Mouse (Mus musculus) midbrain, embryonic 11.5 days (tissue): ENCODE data around the gene Brca2. TPM values are rescaled to one million over a fixed set of nuclear protein-coding genes. Genes with fewer than 3 reads are reported as not detected.
A peak's percentile ranks its signal among the peaks of the same experiment; 100 is the strongest.

Source experiments
- ATAC-seq: fragments of 200-750 bp; cut with Nextera tagmentation; 2 replicates; pipeline ENCODE4 v1.8.0; 2017; ENCODE audit warnings: moderate TSS enrichment, moderate library complexity; ENCODE audit not compliant: low FRiP score
- DNase-seq: peaks from one replicate; pipeline ENCODE4 v3.0.0; 2015; ENCODE audit warnings: low spot score; ENCODE audit errors: missing footprints
- H3K27ac ChIP-seq: fragments of 300-500 bp; sonication (generic); 2 replicates; pipeline ENCODE4 v1.5.1; 2014; ENCODE audit warnings: low read depth, low read length
- H3K27me3 ChIP-seq: fragments of 300-500 bp; sonication (generic); 2 replicates; pipeline ENCODE4 v1.6.1; 2014; ENCODE audit warnings: mild to moderate bottlenecking, low read length, moderate library complexity, mixed read lengths; ENCODE audit not compliant: control insufficient read depth, insufficient read depth
- H3K36me3 ChIP-seq: fragments of 300-500 bp; sonication (generic); 2 replicates; pipeline ENCODE4 v1.6.1; 2014; ENCODE audit warnings: mild to moderate bottlenecking, low read length, moderate library complexity, mixed read lengths; ENCODE audit not compliant: control insufficient read depth, insufficient read depth
- H3K4me1 ChIP-seq: fragments of 300-500 bp; sonication (generic); 2 replicates; pipeline ENCODE4 v1.6.1; 2014; ENCODE audit warnings: low read length; ENCODE audit not compliant: control insufficient read depth, insufficient read depth
- H3K4me2 ChIP-seq: fragments of 300-500 bp; sonication (generic); 2 replicates; pipeline ENCODE4 v1.6.1; 2014; ENCODE audit warnings: mild to moderate bottlenecking, moderate library complexity
- H3K4me3 ChIP-seq: fragments of 300-500 bp; sonication (generic); 2 replicates; pipeline ENCODE4 v1.5.1; 2014; ENCODE audit warnings: low read depth, low read length
- H3K9ac ChIP-seq: fragments of 300-500 bp; sonication (generic); 2 replicates; pipeline ENCODE4 v1.6.1; 2014; ENCODE audit warnings: low read length
- H3K9me3 ChIP-seq: fragments of 300-500 bp; sonication (generic); 2 replicates; pipeline ENCODE4 v1.6.1; 2016; ENCODE audit warnings: low read length; ENCODE audit not compliant: control insufficient read depth
- WGBS: fragments of 180-500 bp; shearing (Covaris S2); extraction: QIAGEN DNeasy Blood & Tissue Kit; methylation state at CpG from one replicate; pipeline ENCODE4 v1.1.7; 2014; 5-methylcytosine and 5-hydroxymethylcytosine counted together
- polyA plus RNA-seq: library from polyadenylated mRNA; unstranded; fragments of >200 nt; fragmentation: Nextera tagmentation; extraction: Ambion mirVana; gene quantifications from 2 replicates; pipeline ENCODE4 v1.2.1, GENCODE M21; 2014

The Brca2 gene
- polyA plus RNA-seq, 1 experiment from 2014 or later = 21.5 TPM

DNA sequence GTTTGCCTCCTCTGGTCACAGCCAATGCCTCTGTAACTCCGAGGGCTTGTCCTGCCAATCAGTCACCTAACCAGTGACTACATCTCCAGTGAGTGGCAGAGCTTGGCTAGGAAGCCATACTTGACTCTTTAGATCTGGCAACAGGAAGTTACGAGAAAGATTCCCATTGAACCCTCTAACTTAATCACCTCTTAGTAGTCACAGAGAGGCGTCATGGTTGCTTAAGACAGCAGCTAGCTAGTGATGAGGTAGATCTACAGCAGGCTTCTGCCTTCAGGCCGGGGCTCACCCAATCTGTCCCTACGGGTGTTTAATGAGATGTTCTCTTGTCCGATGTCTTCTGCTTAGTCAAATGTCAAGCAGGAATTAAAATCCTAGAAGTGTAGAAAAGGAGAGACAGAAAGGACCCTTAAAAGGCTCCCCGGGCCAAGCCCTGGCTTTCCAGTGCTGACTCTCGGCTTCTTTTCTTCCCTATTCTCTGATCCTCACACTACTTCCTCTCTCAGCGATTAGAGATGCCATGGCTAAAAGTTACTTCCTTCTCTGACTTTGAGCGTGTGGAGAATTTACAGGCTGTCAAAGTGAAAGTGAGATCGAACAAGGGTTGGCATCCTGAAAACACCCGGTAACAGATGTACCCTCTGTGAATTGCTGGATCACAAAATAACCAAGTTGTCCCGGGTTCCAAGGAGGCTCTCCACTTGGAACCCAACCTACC lies 69.9 kb downstream of the Brca2 start:
- H3K4me3 ChIP-seq = no peak overlapping the region

DNA sequence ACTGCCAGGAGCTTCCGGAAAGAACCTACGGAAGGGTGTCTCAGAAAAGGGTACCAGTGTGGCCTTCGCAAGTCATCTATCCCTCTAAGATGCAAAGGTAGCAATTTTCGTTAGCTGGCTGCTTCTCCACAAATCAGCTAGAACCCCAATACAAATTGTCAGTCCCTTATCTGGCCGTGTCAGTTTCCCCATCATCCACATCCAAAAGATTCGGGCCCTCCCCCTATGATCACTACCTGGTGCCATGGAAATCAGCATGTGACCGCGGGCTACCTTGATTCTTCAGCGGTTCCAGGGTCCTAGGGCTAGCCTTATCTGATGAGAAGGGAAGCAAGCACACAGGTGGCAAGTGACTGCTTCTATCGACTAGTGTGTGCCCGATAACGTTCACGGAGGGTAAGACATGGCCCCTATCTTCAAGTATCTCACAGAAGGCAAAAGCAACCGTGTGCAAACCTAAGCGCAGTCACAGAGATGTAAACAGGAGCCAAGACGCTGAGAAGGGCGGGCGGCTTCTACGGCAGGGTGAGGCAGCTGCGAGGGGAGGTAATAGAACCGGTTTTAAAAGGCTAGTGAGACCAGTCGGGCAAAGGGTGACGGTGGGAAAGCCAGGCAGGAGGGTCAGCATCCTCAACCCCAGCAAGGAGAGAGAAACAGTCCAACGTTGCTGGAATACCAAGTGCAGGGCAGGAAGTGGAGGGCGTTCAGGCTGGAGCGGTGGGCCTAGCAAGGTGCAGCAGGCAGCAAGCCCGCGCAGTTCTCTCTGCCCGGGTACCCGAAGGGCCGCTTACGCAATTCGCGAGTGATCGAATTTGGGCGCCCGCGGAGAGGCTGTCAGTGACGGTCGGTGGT lies 70.7 kb downstream of the Brca2 start:
- Histone ChIP-seq H3K27me3 (peaks cover 28% of the 10 kb centered on the region), H3K4me3 (peak overlapping the region; percentile 72), H3K27ac (no peak overlapping the region), H3K9ac (peak overlapping the region; percentile 70), H3K4me1 (peaks cover 5% of the 10 kb centered on the region; the same call in 1 of the 2 replicates), H3K9me3 (no peaks in the 10 kb centered on the region), H3K4me2 (peak overlapping the region; percentile 100), H3K36me3 (no peaks in the 10 kb centered on the region)
- ATAC-seq = peak; percentile 31; the same call in 1 of the 2 replicates
- WGBS = 10% methylated on average over 40 of the region's 40 CpGs
- peak; percentile 92 for DNase-seq

More for the DNA sequence above, 69.9 kb downstream of the Brca2 start:
- Histone ChIP-seq H3K27ac (no peak overlapping the region), H3K9ac (no peak overlapping the region), H3K9me3 (no peaks in the 10 kb centered on the region), H3K4me2 (no peak overlapping the region), H3K27me3 (peaks cover 28% of the 10 kb centered on the region), H3K36me3 (no peaks in the 10 kb centered on the region), H3K4me1 (peaks cover 5% of the 10 kb centered on the region; the same call in 1 of the 2 replicates)
- peak; percentile 81 for DNase-seq
- 72% methylated on average over 13 of the region's 13 CpGs for WGBS
- no peak for ATAC-seq

DNA sequence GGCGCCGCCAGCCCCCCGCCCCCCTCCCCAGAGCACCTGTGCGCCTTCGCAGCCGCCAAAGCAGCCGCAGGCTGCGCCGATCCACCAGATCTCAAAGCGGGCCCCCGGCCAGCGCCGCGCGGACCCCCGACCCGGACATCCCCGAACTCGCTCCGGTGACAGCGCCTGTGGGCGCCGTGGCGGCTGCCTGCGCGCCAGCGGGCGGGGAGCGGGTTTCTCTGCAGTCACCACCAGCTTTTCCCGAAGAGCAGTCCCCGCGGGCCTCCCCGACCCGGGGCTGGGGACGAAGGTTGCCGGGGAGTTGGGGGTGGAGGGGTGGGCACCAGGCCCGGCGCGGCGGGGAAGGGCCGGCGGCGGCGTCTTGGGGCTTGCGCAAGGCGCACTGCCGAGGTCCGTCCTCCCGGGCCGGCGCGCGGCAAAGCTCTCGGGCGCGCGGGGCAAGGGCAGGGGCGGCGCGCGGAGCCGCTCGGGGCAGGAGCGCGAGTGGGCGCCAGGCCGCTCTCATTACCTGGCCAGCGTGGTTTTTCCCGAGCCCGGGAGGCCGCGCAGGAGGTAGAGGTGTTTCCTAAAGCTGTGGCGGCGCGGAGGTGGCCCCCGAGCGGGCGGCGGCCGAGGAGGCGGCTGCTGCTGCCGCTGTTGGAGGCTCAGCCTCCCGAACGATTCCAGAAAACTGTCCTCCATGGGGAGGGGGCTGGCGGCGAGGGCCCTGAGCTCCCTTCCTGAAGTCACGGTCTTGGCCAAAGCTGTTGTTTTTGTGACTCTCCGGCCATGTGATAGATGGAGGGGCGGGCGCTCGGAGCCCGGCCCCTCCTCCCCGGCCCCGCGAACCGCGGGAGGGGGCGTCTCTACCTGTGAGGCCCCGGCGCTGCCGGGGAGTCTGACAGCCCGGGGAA lies 71.6 kb downstream of the Brca2 start:
- H3K27ac ChIP-seq = no peak overlapping the region
- H3K4me1 ChIP-seq = peaks cover 5% of the 10 kb centered on the region; the same call in 1 of the 2 replicates
- ATAC-seq = peak; percentile 80
- peak overlapping the region; percentile 70 for H3K9ac ChIP-seq
- peak overlapping the region; percentile 72 for H3K4me3 ChIP-seq
- WGBS = under 1% methylated on average over 85 of the region's 102 CpGs
- peaks cover 28% of the 10 kb centered on the region for H3K27me3 ChIP-seq
- H3K36me3 ChIP-seq = no peaks in the 10 kb centered on the region
- H3K9me3 ChIP-seq = no peaks in the 10 kb centered on the region
- H3K4me2 ChIP-seq = peak overlapping the region; percentile 100
- peak; percentile 95 for DNase-seq

DNA sequence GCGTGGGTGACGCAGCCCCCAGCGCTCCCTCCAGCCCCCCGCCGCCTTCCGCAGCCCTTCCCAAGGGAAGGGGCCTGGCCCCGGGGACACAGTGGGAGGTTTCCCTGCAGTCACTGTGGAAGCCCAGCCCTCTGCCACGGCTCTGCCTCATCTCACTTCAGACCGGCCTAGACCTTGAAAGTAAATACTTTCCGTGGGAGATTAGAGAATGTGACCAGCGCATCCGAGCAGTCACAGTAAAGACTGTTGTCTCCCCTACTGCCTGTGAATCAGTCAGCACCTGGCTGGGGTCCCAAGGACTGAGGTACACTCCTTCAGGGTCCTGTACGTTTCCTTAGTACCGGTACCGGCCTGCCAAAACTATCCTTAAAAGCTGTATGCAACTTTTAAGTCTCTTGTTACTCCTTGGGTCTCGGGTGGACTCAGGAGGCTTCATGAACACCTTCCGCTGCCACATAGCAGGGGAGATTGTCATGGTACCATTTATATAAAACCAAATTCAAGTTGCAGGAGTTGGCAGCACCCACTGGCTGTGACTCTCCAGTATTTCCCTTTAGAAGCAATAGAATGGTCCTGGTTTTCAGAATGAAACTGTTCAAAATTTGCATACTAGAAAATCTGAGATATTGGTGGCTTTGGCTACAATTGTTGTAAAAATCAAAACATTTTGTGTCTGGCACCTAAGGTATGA lies 72.4 kb downstream of the Brca2 start:
- Histone ChIP-seq H3K4me2 (peak overlapping the region; percentile 100), H3K27ac (no peak overlapping the region), H3K4me3 (peak overlapping the region; percentile 72), H3K27me3 (peaks cover 28% of the 10 kb centered on the region), H3K9me3 (no peaks in the 10 kb centered on the region), H3K36me3 (no peaks in the 10 kb centered on the region), H3K4me1 (peaks cover 5% of the 10 kb centered on the region; the same call in 1 of the 2 replicates), H3K9ac (peak overlapping the region; percentile 70)
- WGBS = 8% methylated on average over 14 of the region's 17 CpGs
- DNase-seq = peak; percentile 91
- ATAC-seq = no peak; the same call in 1 of the 2 replicates

DNA sequence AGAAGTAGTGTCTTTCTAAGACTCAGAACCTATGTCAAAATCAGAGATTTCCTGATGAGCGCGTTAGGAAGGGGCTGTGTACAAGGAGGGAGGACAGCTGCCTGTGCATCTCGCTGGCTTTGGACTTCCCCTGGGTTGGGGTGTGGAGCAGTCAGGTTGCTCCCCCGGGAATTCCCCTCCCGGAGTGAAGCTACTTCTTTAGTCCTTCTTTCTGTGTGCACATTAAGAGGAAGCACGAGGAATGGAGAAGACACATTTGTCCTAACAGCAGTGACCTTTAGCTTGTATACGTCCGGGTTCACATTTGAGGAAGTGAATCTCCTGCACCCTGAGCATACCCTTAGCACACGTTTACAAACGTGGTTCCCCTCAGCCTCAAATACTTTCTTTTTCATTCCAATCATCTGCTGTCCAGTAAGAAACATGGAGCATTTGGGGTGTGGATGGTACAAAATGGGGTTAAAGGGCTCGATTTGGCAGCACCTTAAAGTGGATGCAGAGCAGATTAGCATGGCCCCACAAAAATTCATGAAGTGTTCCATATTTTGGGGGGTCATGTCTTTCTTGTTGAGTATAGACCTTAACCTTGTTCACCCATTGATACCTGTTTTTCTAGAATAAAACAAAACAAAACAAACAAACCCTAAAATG lies 73.1 kb downstream of the Brca2 start:
- H3K9me3 ChIP-seq = no peaks in the 10 kb centered on the region
- no peak overlapping the region for H3K27ac ChIP-seq
- DNase-seq (peak; percentile 81), ATAC-seq (no peak)
- peaks cover 28% of the 10 kb centered on the region for H3K27me3 ChIP-seq
- peaks cover 5% of the 10 kb centered on the region; the same call in 1 of the 2 replicates for H3K4me1 ChIP-seq
- H3K4me2 ChIP-seq = no peak overlapping the region
- WGBS = 50% methylated on average over 11 of the region's 11 CpGs
- no peaks in the 10 kb centered on the region for H3K36me3 ChIP-seq
- no peak overlapping the region for H3K4me3 ChIP-seq
- no peak overlapping the region for H3K9ac ChIP-seq

DNA sequence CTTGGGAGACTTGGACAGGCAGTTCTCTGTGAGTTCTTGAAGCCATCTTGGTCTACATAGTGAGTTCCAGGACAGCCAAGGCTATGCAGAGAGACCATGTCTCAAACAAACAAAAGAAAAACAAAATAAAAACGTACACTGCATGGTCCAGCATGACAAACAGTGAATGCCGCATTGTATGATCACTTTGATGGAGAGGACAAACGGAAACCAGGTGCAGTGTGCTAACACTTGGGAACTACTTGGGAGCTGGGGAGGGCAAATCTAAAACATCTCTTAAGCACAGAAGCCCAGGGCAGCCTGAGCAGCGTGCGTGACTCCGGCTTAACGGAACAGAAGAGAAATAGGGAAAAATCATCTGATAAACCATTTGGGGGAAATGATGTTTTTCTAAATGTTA lies 74.7 kb downstream of the Brca2 start, which contains the start of gene N4bp2l1:
Gene N4bp2l1 (minus strand): TSS at position 101 of the 400 bp plus-strand sequence.
- Histone ChIP-seq H3K36me3 (no peaks in the 10 kb centered on the region), H3K27ac (no peak within 1 kb of the TSS), H3K4me2 (no peak within 1 kb of the TSS), H3K9me3 (no peaks in the 10 kb centered on the region), H3K9ac (no peak within 1 kb of the TSS), H3K4me3 (no peak within 1 kb of the TSS), H3K4me1 (peaks cover 5% of the 10 kb centered on the region; the same call in 1 of the 2 replicates), H3K27me3 (peaks cover 27% of the 10 kb centered on the region)
- no peak for ATAC-seq
- WGBS = 89% methylated on average over 7 of the region's 7 CpGs
- no peak for DNase-seq

DNA sequence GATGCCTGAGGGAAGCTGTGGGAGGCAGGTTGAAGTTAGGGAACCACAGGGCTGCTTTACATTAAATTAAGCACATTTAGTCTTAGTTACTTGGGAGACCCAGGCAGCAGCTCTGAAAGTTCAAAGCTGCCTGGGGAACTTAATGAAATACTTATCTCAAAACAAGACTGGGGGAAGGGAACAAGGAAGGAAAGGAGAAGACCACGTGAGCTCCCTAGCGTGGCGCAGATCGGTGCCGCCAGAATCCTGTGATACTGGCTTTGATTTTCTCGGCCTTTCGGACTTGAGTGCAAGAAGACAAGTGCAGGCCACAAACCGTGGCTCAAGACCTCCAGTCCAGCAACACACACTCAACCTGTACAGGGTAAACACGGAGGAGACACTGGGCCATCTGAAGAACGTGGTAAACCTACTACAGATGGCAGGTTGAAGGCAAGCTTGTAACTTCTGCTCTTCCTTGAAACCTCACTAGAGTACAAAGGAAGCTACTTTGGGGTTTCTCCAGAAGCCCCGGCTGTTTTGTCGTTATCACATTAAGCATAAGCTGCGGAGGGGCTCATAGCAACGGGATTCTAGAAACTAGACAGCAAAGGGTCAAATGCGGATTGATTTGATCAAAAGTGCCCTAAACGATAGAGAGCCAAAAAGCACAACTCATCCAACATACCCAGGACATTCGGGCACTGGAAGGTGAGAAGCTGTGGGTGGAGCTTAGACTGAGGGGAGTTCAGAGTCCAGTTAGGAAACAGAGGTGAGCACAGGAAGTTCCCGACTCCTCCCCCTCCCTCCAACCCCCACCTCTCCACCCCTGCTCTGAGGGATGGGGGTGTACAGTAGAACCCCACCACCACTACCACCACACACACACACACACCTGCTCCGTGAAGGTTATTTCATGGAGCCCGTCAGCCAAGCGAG lies 76.0 kb downstream of the Brca2 start:
- peak; percentile 73 for DNase-seq
- WGBS = 67% methylated on average over 21 of the region's 21 CpGs

More for the DNA sequence above, 76.0 kb downstream of the Brca2 start:
- H3K27ac ChIP-seq = no peak overlapping the region
- peaks cover 13% of the 10 kb centered on the region for H3K27me3 ChIP-seq
- H3K4me1 ChIP-seq = peaks cover 5% of the 10 kb centered on the region; the same call in 1 of the 2 replicates
- no peak overlapping the region for H3K4me3 ChIP-seq
- no peak overlapping the region for H3K4me2 ChIP-seq
- H3K9ac ChIP-seq = no peak overlapping the region
- no peaks in the 10 kb centered on the region for H3K36me3 ChIP-seq
- no peaks in the 10 kb centered on the region for H3K9me3 ChIP-seq
- no peak for ATAC-seq
